8 mouse cellular contexts compared by ENCODE assay signal in the genomic region with DNA sequence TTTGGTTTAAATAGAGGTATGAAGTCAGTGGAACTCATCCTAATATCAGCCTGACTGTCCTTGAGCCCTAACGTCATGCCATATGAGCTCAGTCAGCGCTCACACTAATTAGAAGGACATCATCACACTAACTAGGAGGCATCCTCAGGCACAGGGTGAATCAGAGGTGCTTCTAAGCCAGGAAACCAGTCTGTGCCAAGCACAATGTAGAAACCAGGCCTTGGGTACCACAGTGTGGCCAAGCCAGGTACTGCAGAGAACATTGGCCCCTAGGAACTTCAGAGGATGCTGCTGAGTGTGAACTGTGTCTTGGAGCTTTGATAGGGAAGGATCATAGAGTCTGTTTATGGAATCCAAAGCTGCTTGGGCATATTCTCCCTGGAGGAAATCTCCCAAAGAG. TPM values are rescaled to one million over a fixed set of nuclear protein-coding genes. Genes with fewer than 3 reads are reported as not detected.
DNase-seq lines count a peak whose midpoint lies in the region; ATAC-seq and TF ChIP-seq lines count a peak whose summit lies in the region.

No protein-coding gene starts in this region.

- peak; percentile 69 for DNase-seq in gastrocnemius, postnatal 14 days
- DNase-seq in induced T-regulatory cell, adult 2 months (ENCODE audit: low read depth), result peak; percentile 89
- peak; percentile 79 to 87 for DNase-seq in left cerebral cortex, adult 2 months (ENCODE audit: extremely low spot score in 1 of 2, low spot score in 2 of 2)
- DNase-seq in right cerebral cortex, postnatal 14 days, result peak; percentile 75
- DNase-seq in urinary bladder, postnatal 36 days (ENCODE audit: low spot score in 2 of 2), result peak; percentile 78 to 81

- intact Hi-C loops in gastrocnemius, postnatal 14 days (cut with DNase I; ENCODE audit: low total_unique reads), result loop anchor here (5.0 kb wide), 1 partner anchor 132 kb away; no protein-coding TSS in a partner anchor
- intact Hi-C loops in left cerebral cortex, adult 2 months (cut with DNase I), result loop anchor here (1.0 to 10.0 kb wide), 2 partner anchors 133 to 1089 kb away; no protein-coding TSS in a partner anchor

- TF ChIP-seq CTCF in left cerebral cortex, adult 2 months (IDR thresholded peaks at IDR 0.05), result peak; percentile 94

- H3K27ac ChIP-seq in left cerebral cortex, adult 2 months, result no peak overlapping the region

- H3K4me3 ChIP-seq in left cerebral cortex, adult 2 months, result no peak overlapping the region

- ATAC-seq in activated CD4-positive, CD25-positive, alpha-beta regulatory T cell, adult 4 months, result peak; percentile 100
- peak; percentile 100 for ATAC-seq in common myeloid progenitor, adult 5-6 weeks (replicated peaks; ENCODE audit: low read depth, poor library complexity, severe bottlenecking)
- peak; percentile 100 for ATAC-seq in megakaryocyte progenitor cell, adult 5-6 weeks (replicated peaks; ENCODE audit: poor library complexity)

RNA-seq across cellular contexts. Expression of gene Itga2, which starts 32.3 kb away (rescaled TPM):
- 1 to 10 TPM; 8.1 to 9.7 TPM for polyA plus RNA-seq in activated CD4-positive, CD25-positive, alpha-beta regulatory T cell, adult 4 months (2017; shearing (Covaris generic))
- total RNA-seq in common myeloid progenitor, adult 5-6 weeks (2017), result 2.2 and 2.4 TPM in 2 replicates
- total RNA-seq in gastrocnemius, postnatal 14 days (2021), result 1 to 10 TPM; 2.6 to 5.6 TPM
- total RNA-seq in left cerebral cortex, adult 2 months (2021), result under 1 TPM in 1 of 2 experiments, not detected in 1; 0.05 TPM
- total RNA-seq in megakaryocyte progenitor cell, adult 5-6 weeks (2015), result 0.32 and 0.37 TPM in 2 replicates
- 0.04 and 0.47 TPM in 2 replicates for total RNA-seq in megakaryocyte progenitor cell, adult 5-6 weeks (2017)
